Mouse (Mus musculus): ENCODE results near the gene 4933402N03Rik. TPM values are rescaled to one million over a fixed set of nuclear protein-coding genes. Genes with fewer than 3 reads are reported as not detected.

The 4933402N03Rik gene
- not detected in 2 replicates for polyA plus RNA-seq (2021; fragmentation: Nextera tagmentation)
- long read RNA-seq, experiment 1 = 0 reads
- long read RNA-seq, experiment 2 = 0 reads

DNA sequence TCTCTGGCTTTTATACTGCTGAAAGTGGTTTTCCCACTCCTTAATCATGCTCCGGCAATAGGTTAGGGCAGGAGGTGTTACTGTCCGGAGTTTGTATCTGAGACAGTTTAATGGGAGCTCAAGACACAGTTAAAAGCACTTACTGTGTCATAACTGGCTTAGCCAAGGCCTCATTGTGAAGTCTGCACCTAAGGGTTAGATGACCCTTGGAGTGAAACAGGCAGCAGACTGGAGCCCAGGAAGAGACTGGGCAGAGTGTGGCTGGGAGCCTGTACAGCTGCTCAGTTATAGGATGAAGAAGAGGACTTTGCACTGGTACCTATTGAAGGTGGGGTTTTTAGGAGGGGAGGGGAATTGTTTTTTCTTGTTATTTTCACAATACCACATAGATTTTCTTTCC, at the start of gene 4933402N03Rik:
Gene 4933402N03Rik, minus strand, starts transcription at position 101 of the 400 bp plus-strand sequence.

DNA sequence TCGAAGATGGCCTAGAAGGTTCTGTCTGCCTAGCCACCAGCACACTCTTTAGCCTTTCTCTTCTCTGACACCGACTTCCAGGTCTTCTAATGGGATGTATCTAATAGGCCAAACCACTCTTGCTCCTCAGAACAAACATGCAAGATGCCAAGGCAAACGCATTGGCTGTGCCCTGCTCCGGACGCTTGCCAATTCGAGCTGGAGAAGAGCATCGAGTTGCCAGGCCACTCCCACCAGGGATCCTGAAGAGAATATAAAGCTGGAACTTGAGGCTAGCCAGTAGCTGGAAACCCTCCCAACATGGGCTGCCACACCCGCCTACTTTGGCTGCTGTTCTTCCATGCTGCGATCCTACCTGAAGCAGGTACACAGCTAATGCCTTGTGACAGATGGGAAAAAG, 28.0 kb upstream of the 4933402N03Rik start, which contains the start of gene 5430419D17Rik:
Gene 5430419D17Rik, plus strand, starts transcription at position 282 of the 400 bp plus-strand sequence.

Other genes starting within 250 kb of the 4933402N03Rik start
- 372 and 510 TPM in 2 replicates for gene Htra1, start 210.2 kb downstream of the 4933402N03Rik start, polyA plus RNA-seq (2021; fragmentation: Nextera tagmentation)
- not detected in 2 replicates for gene Dmbt1, start 114.3 kb downstream of the 4933402N03Rik start, polyA plus RNA-seq (2021; fragmentation: Nextera tagmentation)
- 0.05 TPM in 1 of 2 replicates, not detected in the other for gene 5430419D17Rik, start 28.1 kb upstream of the 4933402N03Rik start, polyA plus RNA-seq (2021; fragmentation: Nextera tagmentation)
- gene Cuzd1, start 176.0 kb upstream of the 4933402N03Rik start, polyA plus RNA-seq (2021; fragmentation: Nextera tagmentation) = 0.11 TPM in 2 replicates
- not detected in 2 replicates for gene Fam24b, start 183.2 kb upstream of the 4933402N03Rik start, polyA plus RNA-seq (2021; fragmentation: Nextera tagmentation)
- 0.21 TPM in 1 of 2 replicates, not detected in the other for gene Fam24a, start 187.6 kb upstream of the 4933402N03Rik start, polyA plus RNA-seq (2021; fragmentation: Nextera tagmentation)
- 21.3 and 21.7 TPM in 2 replicates for gene 2310057M21Rik, start 216.4 kb upstream of the 4933402N03Rik start, polyA plus RNA-seq (2021; fragmentation: Nextera tagmentation)
- gene Pstk, start 224.8 kb upstream of the 4933402N03Rik start, polyA plus RNA-seq (2021; fragmentation: Nextera tagmentation) = 44.6 and 53.0 TPM in 2 replicates

All from layer of hippocampus, adult 6 months (tissue).